Mouse (Mus musculus): ENCODE data around the gene Selenoo.

GRCm38 (mm10) chr15:89046356-89046755 lies 42.5 kb upstream of the Selenoo start:
- TF ChIP-seq POLR2A (IDR thresholded peaks at IDR 0.05; ENCODE audit: extremely low read depth, insufficient read depth, low read length) (no peak), CTCF (IDR thresholded peaks at IDR 0.05; ENCODE audit: low read depth, low read length) (no peak)

Measured in liver, adult 2 months (tissue).